Mouse (Mus musculus): ENCODE results near the gene Cd101. TPM values are rescaled to one million over a fixed set of nuclear protein-coding genes. Genes with fewer than 3 reads are reported as not detected.

The Cd101 gene
- polyA plus RNA-seq, 1 experiment from 2014 or later, result 0.23 TPM

DNA sequence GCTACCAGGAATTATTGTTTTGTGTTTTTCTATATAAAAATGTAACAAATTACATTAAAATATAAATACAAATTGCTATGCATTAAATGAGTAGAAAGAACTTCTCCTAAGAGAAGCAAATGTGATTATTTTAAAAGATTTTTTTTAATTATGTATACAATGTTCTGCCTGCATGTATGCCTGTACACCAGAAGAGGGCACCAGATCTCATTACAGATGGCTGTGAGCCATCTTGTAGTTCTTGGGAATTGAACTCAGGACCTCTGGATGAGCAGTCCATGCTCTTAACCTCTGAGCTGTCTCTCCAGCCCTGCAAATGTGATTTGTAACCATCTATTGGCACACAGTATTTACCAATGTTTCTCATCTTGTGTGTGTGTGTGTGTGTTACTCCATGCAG, 74.7 kb downstream of the Cd101 start:
- no peaks in the 10 kb centered on the region for H3K4me1 ChIP-seq
- no peak overlapping the region for H3K4me3 ChIP-seq
- H3K27me3 ChIP-seq, result no peaks in the 10 kb centered on the region
- no peaks in the 10 kb centered on the region for H3K9me3 ChIP-seq
- H3K27ac ChIP-seq, result no peak overlapping the region
- peaks cover 83% of the 10 kb centered on the region for H3K36me3 ChIP-seq
- H3K9ac ChIP-seq, result no peak overlapping the region
- no peak overlapping the region for H3K4me2 ChIP-seq
- ATAC-seq (ENCODE audit: insufficient number of reproducible peaks, low FRiP score, low TSS enrichment, low read depth), result no peak

DNA sequence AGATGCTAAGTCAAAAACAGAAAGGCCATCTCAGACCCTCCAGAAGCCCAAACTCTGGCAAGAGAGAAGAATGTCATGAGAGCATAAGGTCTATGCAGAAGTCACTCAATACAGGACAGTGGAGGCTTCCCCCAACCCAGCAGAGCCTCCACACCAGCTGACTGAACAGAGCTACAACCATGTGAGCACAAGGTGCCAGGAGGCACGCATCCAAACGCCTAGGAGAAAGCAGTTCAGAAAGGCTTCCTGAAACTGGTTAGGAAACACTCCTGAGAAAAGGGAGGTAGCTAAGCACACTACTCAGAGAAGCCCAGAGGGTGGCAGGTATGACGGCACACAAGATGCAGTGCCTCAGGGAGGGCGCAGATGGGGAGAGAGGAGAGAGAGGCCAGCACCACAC, 77.8 kb downstream of the Cd101 start:
- Histone ChIP-seq H3K27me3 (no peaks in the 10 kb centered on the region), H3K36me3 (peaks cover 83% of the 10 kb centered on the region), H3K9ac (no peak overlapping the region), H3K27ac (no peak overlapping the region), H3K9me3 (no peaks in the 10 kb centered on the region), H3K4me1 (no peaks in the 10 kb centered on the region), H3K4me3 (no peak overlapping the region), H3K4me2 (no peak overlapping the region)
- 78% methylated on average over 4 of the region's 4 CpGs for WGBS
- no peak for ATAC-seq (ENCODE audit: insufficient number of reproducible peaks, low FRiP score, low TSS enrichment, low read depth)

DNA sequence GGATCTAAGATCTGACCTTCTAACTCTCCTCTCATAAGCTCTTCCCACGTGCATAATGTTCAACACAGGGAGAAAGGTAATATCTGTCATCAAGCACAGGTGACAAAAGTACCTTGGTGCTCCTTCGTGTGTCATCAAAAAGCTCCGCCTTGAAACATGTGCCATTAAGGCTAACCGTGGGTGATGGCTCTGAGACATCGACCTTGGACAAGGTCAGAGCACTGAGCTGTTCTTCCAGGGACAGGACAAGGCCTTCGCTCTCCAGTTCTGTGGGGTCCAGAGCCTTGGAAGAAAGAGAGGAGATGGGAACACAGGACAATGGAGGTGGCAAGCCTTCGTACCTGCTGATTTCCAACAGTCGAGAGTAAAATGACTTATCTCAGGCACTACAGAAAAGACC, 82.1 kb downstream of the Cd101 start:
- 91% methylated on average over 8 of the region's 8 CpGs for WGBS
- ATAC-seq (ENCODE audit: insufficient number of reproducible peaks, low FRiP score, low TSS enrichment, low read depth), result no peak

More for the DNA sequence above, 82.1 kb downstream of the Cd101 start:
- Histone ChIP-seq H3K27ac (no peak overlapping the region), H3K27me3 (no peaks in the 10 kb centered on the region), H3K9me3 (no peaks in the 10 kb centered on the region), H3K9ac (no peak overlapping the region), H3K4me1 (no peaks in the 10 kb centered on the region), H3K4me2 (no peak overlapping the region), H3K4me3 (no peak overlapping the region), H3K36me3 (peaks cover 84% of the 10 kb centered on the region)

Other genes starting within 250 kb of the Cd101 start
- 0.10 and 0.30 TPM in 2 replicates for gene Vtcn1, start 204.1 kb downstream of the Cd101 start, polyA plus RNA-seq (2015; fragmentation: Nextera tagmentation; extraction: Ambion mirVana)
- gene Trim45, start 107.4 kb downstream of the Cd101 start, polyA plus RNA-seq (2015; fragmentation: Nextera tagmentation; extraction: Ambion mirVana), result 4.7 and 5.9 TPM in 2 replicates
- 11.6 and 11.7 TPM in 2 replicates for gene Ttf2, start 59.9 kb downstream of the Cd101 start, polyA plus RNA-seq (2015; fragmentation: Nextera tagmentation; extraction: Ambion mirVana)
- 7.8 and 8.2 TPM in 2 replicates for gene Ptgfrn, start 80.7 kb upstream of the Cd101 start, polyA plus RNA-seq (2015; fragmentation: Nextera tagmentation; extraction: Ambion mirVana)

All from limb, embryonic 15.5 days (tissue).